Mouse (Mus musculus) MEL (cell line): Measurements from ENCODE around the gene Upk2. TPM values are rescaled to one million over a fixed set of nuclear protein-coding genes. Genes with fewer than 3 reads are reported as not detected.

ENCODE experiments used
- DNase-seq: peaks from one replicate; pipeline ENCODE4 v3.0.0; 2011; ENCODE audit warnings: low read depth, low spot score
- H3K27ac ChIP-seq: 2 replicates; pipeline ENCODE4 v1.5.1; 2012; ENCODE audit warnings: low read depth, mild to moderate bottlenecking, control low read depth, low read length, moderate library complexity; ENCODE audit not compliant: control insufficient read depth
- H3K27me3 ChIP-seq, 2 experiments: fragments of 150-350 bp in 1 of 2; sonication (generic) in 1 of 2; 2 replicates each; pipeline ENCODE4 v1.6.1; 2012; ENCODE audit warnings: low read length in 2 of 2, mild to moderate bottlenecking in 2 of 2, improper control_type of control experiment in 1 of 2, moderate library complexity in 1 of 2; ENCODE audit not compliant: insufficient read depth in 2 of 2, control insufficient read depth in 1 of 2
- H3K36me3 ChIP-seq, 2 experiments: 2 replicates each; pipeline ENCODE4 v1.6.1; 2012 to 2014; ENCODE audit warnings: low read length in 2 of 2, improper control_type of control experiment in 1 of 2, inconsistent platforms in 1 of 2, mild to moderate bottlenecking in 1 of 2; ENCODE audit not compliant: insufficient read depth in 2 of 2, control insufficient read depth in 1 of 2
- H3K4me1 ChIP-seq, 2 experiments: fragments of 150-350 bp in 1 of 2; sonication (generic) in 1 of 2; 2 replicates each; pipeline ENCODE4 v1.6.1; 2012; ENCODE audit warnings: low read length in 2 of 2, improper control_type of control experiment in 1 of 2, mild to moderate bottlenecking in 1 of 2; ENCODE audit not compliant: insufficient read depth in 2 of 2, control insufficient read depth in 1 of 2
- H3K4me3 ChIP-seq, 2 experiments: fragments of 150-350 bp in 1 of 2; sonication (generic) in 1 of 2; 2 replicates each; pipeline ENCODE4 v1.5.1; 2012; ENCODE audit warnings: low read depth in 2 of 2, low read length in 2 of 2, mild to moderate bottlenecking in 2 of 2, moderate library complexity in 2 of 2, control low read depth in 1 of 2, improper control_type of control experiment in 1 of 2; ENCODE audit not compliant: control insufficient read depth in 1 of 2, insufficient read depth in 1 of 2
- H3K79me2 ChIP-seq: 2 replicates; pipeline ENCODE4 v1.6.1; 2012; ENCODE audit warnings: mild to moderate bottlenecking, low read length, moderate library complexity; ENCODE audit not compliant: control insufficient read depth, poor library complexity, insufficient read depth
- H3K9ac ChIP-seq: 2 replicates; pipeline ENCODE4 v1.6.1; 2012; ENCODE audit warnings: low read depth, mild to moderate bottlenecking, control low read depth, low read length, moderate library complexity; ENCODE audit not compliant: control insufficient read depth, poor library complexity, severe bottlenecking
- H3K9me3 ChIP-seq: fragments of 150-350 bp; sonication (generic); replicated peaks from 2 replicates; pipeline ENCODE4 v1.6.1; 2012; ENCODE audit warnings: mild to moderate bottlenecking, low read length, improper control_type of control experiment, moderate library complexity; ENCODE audit not compliant: insufficient read depth
- BHLHE40 ChIP-seq: IDR thresholded peaks from 2 replicates; pipeline ENCODE4 v1.6.1; 2012; ENCODE audit warnings: low read depth, mild to moderate bottlenecking, inconsistent platforms, low read length, improper control_type of control experiment, borderline replicate concordance
- CHD1 ChIP-seq: IDR thresholded peaks from 2 replicates; pipeline ENCODE4 v1.6.1; 2012; ENCODE audit warnings: low read depth, mild to moderate bottlenecking, inconsistent platforms, low read length, improper control_type of control experiment
- CHD2 ChIP-seq: IDR thresholded peaks from 2 replicates; pipeline ENCODE4 v1.6.1; 2011; ENCODE audit warnings: low read length, improper control_type of control experiment
- CTCF ChIP-seq, 3 experiments: IDR thresholded peaks in 2 of 3; conservative IDR thresholded peaks in 1 of 3; 2 replicates each; pipeline ENCODE4 v1.5.1; 2011 to 2012; ENCODE audit warnings: low read length in 3 of 3, low read depth in 2 of 3, mild to moderate bottlenecking in 2 of 3, improper control_type of control experiment in 1 of 3, inconsistent platforms in 1 of 3, mixed read lengths in 1 of 3, moderate library complexity in 1 of 3; ENCODE audit not compliant: control insufficient read depth in 1 of 3, insufficient read depth in 1 of 3, poor library complexity in 1 of 3, severe bottlenecking in 1 of 3
- E2F4 ChIP-seq: IDR thresholded peaks from 2 replicates; pipeline ENCODE4 v1.6.1; 2011; ENCODE audit warnings: low read depth, low read length, improper control_type of control experiment, borderline replicate concordance
- ELF1 ChIP-seq: IDR thresholded peaks from 2 replicates; pipeline ENCODE4 v1.6.1; 2014; ENCODE audit warnings: low read depth, mild to moderate bottlenecking, inconsistent platforms, low read length, improper control_type of control experiment, moderate library complexity
- EP300 ChIP-seq, 2 experiments: IDR thresholded peaks; 2 replicates each; pipeline ENCODE4 v1.6.1; 2011; ENCODE audit warnings: improper control_type of control experiment in 2 of 2, low read length in 2 of 2, low read depth in 1 of 2, mild to moderate bottlenecking in 1 of 2
- ETS1 ChIP-seq: IDR thresholded peaks from 2 replicates; pipeline ENCODE4 v1.6.1; 2012; ENCODE audit warnings: low read depth, mild to moderate bottlenecking, inconsistent platforms, low read length, improper control_type of control experiment, moderate library complexity
- GATA1 ChIP-seq: IDR thresholded peaks from 2 replicates; pipeline ENCODE4 v1.6.1; 2011; ENCODE audit warnings: low read depth, low read length, improper control_type of control experiment
- HCFC1 ChIP-seq: IDR thresholded peaks from 2 replicates; pipeline ENCODE4 v1.6.1; 2012; ENCODE audit warnings: low read depth, mild to moderate bottlenecking, inconsistent platforms, low read length, improper control_type of control experiment, moderate library complexity
- JUND ChIP-seq: IDR thresholded peaks from 2 replicates; pipeline ENCODE4 v1.6.1; 2011; ENCODE audit warnings: low read depth, mild to moderate bottlenecking, improper control_type of control experiment, low read length
- KAT2A ChIP-seq: conservative IDR thresholded peaks from 2 replicates; pipeline ENCODE4 v1.6.1; 2012; ENCODE audit warnings: low read depth, low read length, improper control_type of control experiment, inconsistent platforms
- MAFK ChIP-seq: IDR thresholded peaks from 2 replicates; pipeline ENCODE4 v1.6.1; 2011; ENCODE audit warnings: low read depth, mild to moderate bottlenecking, low read length, improper control_type of control experiment, borderline replicate concordance
- MAZ ChIP-seq: IDR thresholded peaks from 2 replicates; pipeline ENCODE4 v1.6.1; 2012; ENCODE audit warnings: low read depth, mild to moderate bottlenecking, inconsistent platforms, low read length, improper control_type of control experiment
- MXI1 ChIP-seq: IDR thresholded peaks from 2 replicates; pipeline ENCODE4 v1.6.1; 2011; ENCODE audit warnings: mild to moderate bottlenecking, low read depth, low read length, improper control_type of control experiment
- MYB ChIP-seq: IDR thresholded peaks from 2 replicates; pipeline ENCODE4 v1.6.1; 2011; ENCODE audit warnings: mild to moderate bottlenecking, low read depth, low read length, improper control_type of control experiment
- NELFE ChIP-seq: IDR thresholded peaks from 2 replicates; pipeline ENCODE4 v1.6.1; 2011; ENCODE audit warnings: low read depth, low read length, improper control_type of control experiment
- POLR2A ChIP-seq, 2 experiments: IDR thresholded peaks; 2 replicates each; pipeline ENCODE4 v1.6.1; 2011 to 2012; ENCODE audit warnings: low read length in 2 of 2, mild to moderate bottlenecking in 2 of 2, control low read depth in 1 of 2, improper control_type of control experiment in 1 of 2, low read depth in 1 of 2, moderate library complexity in 1 of 2; ENCODE audit not compliant: control insufficient read depth in 1 of 2, insufficient read depth in 1 of 2, poor library complexity in 1 of 2
- POLR2AphosphoS2 ChIP-seq: IDR thresholded peaks from 2 replicates; pipeline ENCODE4 v1.6.1; 2011; ENCODE audit warnings: low read length, improper control_type of control experiment
- RAD21 ChIP-seq: IDR thresholded peaks from 2 replicates; pipeline ENCODE4 v1.6.1; 2011; ENCODE audit warnings: mild to moderate bottlenecking, low read depth, low read length, improper control_type of control experiment
- TAL1 ChIP-seq: IDR thresholded peaks from 2 replicates; pipeline ENCODE4 v1.6.1; 2012; ENCODE audit warnings: mild to moderate bottlenecking, inconsistent platforms, low read length, moderate library complexity, mixed read lengths
- TBP ChIP-seq: IDR thresholded peaks from 2 replicates; pipeline ENCODE4 v1.8.0; 2011; ENCODE audit warnings: low read depth, low read length, improper control_type of control experiment
- TCF12 ChIP-seq: IDR thresholded peaks from 2 replicates; pipeline ENCODE4 v1.6.1; 2014; ENCODE audit warnings: low read depth, mild to moderate bottlenecking, inconsistent platforms, low read length, improper control_type of control experiment, moderate library complexity
- USF1 ChIP-seq: IDR thresholded peaks from 2 replicates; pipeline ENCODE4 v1.6.1; 2014; ENCODE audit warnings: low read depth, mild to moderate bottlenecking, inconsistent platforms, low read length, improper control_type of control experiment, moderate library complexity
- ZC3H11A ChIP-seq: IDR thresholded peaks from 2 replicates; pipeline ENCODE4 v1.6.1; 2012; ENCODE audit warnings: low read depth, mild to moderate bottlenecking, inconsistent platforms, low read length, improper control_type of control experiment
- ZKSCAN1 ChIP-seq: IDR thresholded peaks from 2 replicates; pipeline ENCODE4 v1.6.1; 2012; ENCODE audit warnings: low read depth, mild to moderate bottlenecking, inconsistent platforms, low read length, improper control_type of control experiment, moderate library complexity
- ZMIZ1 ChIP-seq: IDR thresholded peaks from 2 replicates; pipeline ENCODE4 v1.6.1; 2012; ENCODE audit warnings: low read depth, mild to moderate bottlenecking, inconsistent platforms, low read length, improper control_type of control experiment, moderate library complexity
- ZNF384 ChIP-seq: IDR thresholded peaks from 2 replicates; pipeline ENCODE4 v1.6.1; 2012; ENCODE audit warnings: low read depth, mild to moderate bottlenecking, inconsistent platforms, low read length, improper control_type of control experiment
- polyA plus RNA-seq, 2 experiments: library from polyadenylated mRNA; stranded (reverse) in 1 of 2; unstranded in 1 of 2; fragments of >175 nt in 1 of 2; fragments of >200 nt in 1 of 2; gene quantifications; 2 replicates each; pipeline versions ENCODE4 v1.2.1 to v1.2.4; 2012; ENCODE audit warnings: low replicate concordance in 2 of 2, low read depth in 1 of 2; ENCODE audit not compliant: insufficient read length in 2 of 2, insufficient read depth in 1 of 2, missing spikeins in 1 of 2
- total RNA-seq: library from RNA; depleted of rRNA; stranded (reverse); fragments of 300-350 nt; gene quantifications from 2 replicates; pipeline ENCODE4 v1.2.3, GENCODE M21; 2012

Upk2 gene
- total and polyA plus RNA-seq, 3 experiments = not detected

DNA sequence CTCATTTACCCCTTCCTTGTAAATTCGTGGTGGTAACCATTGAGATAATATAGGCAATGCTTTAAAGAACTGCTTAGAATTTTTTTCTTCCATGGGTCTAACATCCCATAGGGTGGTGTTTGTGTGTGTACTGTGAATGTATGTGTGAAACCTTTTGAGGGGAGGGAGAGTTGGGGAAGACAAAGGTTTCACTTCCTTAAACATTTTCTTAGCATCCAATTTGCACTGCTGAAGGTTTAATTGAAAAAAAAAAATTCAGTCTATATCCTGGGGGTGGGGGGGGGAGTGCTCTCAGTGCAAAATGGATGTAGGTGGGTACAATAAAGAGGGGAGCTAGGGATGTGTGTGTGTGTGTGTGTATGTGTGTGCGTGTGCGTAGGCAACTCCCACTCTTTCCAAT lies 27.3 kb upstream of the Upk2 start:
- no peaks in the 10 kb centered on the region for H3K36me3 ChIP-seq
- no peaks in the 10 kb centered on the region for H3K27me3 ChIP-seq
- peak overlapping the region; percentile 85 to 90; a peak in 3 of 4 replicates for H3K4me3 ChIP-seq
- no peak for TF ChIP-seq E2F4
- no peak for TF ChIP-seq NELFE
- TF ChIP-seq ZMIZ1 = no peak
- no peak for TF ChIP-seq ZKSCAN1
- no peak for TF ChIP-seq MAZ
- peak; percentile 29; the same call in 1 of the 2 replicates for TF ChIP-seq ZNF384
- TF ChIP-seq BHLHE40 = no peak
- TF ChIP-seq CTCF (IDR thresholded peaks at IDR 0.05 in 2 of 3, conservative IDR thresholded peaks at IDR 0.05 in 1 of 3; ENCODE audit: control insufficient read depth in 1 of 3, insufficient read depth in 1 of 3, low read depth in 2 of 3, low read length in 3 of 3, poor library complexity in 1 of 3, severe bottlenecking in 1 of 3) = no peak
- no peak for TF ChIP-seq TCF12
- TF ChIP-seq TAL1 = no peak
- no peak for TF ChIP-seq CHD1
- TF ChIP-seq POLR2A (IDR thresholded peaks at IDR 0.05; ENCODE audit: control insufficient read depth in 1 of 2, insufficient read depth in 1 of 2, low read depth in 1 of 2, low read length in 2 of 2, poor library complexity in 1 of 2) = no peak
- no peak for TF ChIP-seq KAT2A
- TF ChIP-seq POLR2AphosphoS2 = no peak
- no peak for TF ChIP-seq HCFC1
- 0 out of 2 replicates have a peak, but pooled peaks have one; percentile 10 for TF ChIP-seq ELF1
- no peak for TF ChIP-seq TBP
- no peak overlapping the region for H3K27ac ChIP-seq
- H3K79me2 ChIP-seq = peaks cover 4% of the 10 kb centered on the region; the same call in 1 of the 2 replicates
- 0 out of 2 replicates have a peak overlapping the region, but pooled peaks have one; percentile 74 for H3K9ac ChIP-seq
- peaks cover 2 to 3% of the 10 kb centered on the region in 2 experiments; a peak in 1 of 4 replicates for H3K4me1 ChIP-seq
- no peaks in the 10 kb centered on the region for H3K9me3 ChIP-seq
- no peak for DNase-seq

DNA sequence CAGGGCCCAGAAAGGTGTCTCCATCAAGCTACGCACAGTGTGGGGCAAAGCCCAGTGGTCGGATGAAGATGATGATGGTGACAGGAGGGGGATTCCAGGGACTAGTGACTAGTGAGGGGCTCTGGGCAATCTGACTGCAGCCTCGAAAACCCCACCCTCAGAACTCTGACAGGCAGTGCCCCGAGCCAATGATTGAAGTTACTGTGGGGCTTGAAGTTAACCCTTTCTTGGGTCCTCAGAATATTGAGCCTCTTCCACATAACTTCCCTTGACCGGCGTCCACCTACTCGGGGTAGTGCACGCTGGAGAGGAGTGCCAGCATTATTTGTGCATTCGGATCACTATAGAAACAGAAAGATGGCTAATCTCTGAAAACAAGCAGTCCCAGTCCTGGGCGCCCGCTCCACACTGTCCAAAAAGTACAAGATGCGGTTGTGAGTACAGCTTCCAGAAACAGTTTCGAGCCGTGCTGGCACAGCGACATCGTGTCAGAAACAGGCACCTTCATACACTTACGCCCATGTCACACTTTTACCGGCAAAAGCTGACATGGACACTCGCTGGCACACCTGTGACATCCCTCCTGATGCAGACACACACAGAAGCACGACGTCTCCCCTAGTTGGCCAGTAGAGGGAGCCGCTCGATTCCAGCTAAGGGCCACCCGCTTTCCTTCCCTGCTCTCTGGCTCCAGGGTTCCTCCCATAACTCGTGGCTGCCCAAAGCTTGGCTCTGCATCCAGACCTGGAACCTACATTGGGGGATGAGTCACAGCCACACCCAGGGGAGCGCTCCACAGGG lies 25.1 kb upstream of the Upk2 start:
- Histone ChIP-seq H3K79me2 (peaks cover 4% of the 10 kb centered on the region; the same call in 1 of the 2 replicates), H3K9ac (peak overlapping the region; percentile 72), H3K27me3 (no peaks in the 10 kb centered on the region), H3K4me1 (peaks cover 2 to 3% of the 10 kb centered on the region in 2 experiments; a peak in 1 of 4 replicates), H3K27ac (no peak overlapping the region; the same call in 1 of the 2 replicates), H3K9me3 (no peaks in the 10 kb centered on the region), H3K4me3 (peak overlapping the region; percentile 66 to 88), H3K36me3 (no peaks in the 10 kb centered on the region)
- DNase-seq = peak; percentile 92
- TF ChIP-seq GATA1 = no peak
- no peak for TF ChIP-seq KAT2A
- no peak for TF ChIP-seq E2F4
- no peak for TF ChIP-seq EP300 (IDR thresholded peaks at IDR 0.05; ENCODE audit: low read depth in 1 of 2, low read length in 2 of 2)
- TF ChIP-seq CHD2 = peak; percentile 38; the same call in 1 of the 2 replicates
- no peak for TF ChIP-seq ZMIZ1
- TF ChIP-seq POLR2AphosphoS2 = no peak
- TF ChIP-seq RAD21 = peak; percentile 51
- no peak for TF ChIP-seq CHD1
- peak; percentile 44; the same call in 1 of the 2 replicates for TF ChIP-seq MXI1
- TF ChIP-seq ELF1 = peak; percentile 41; the same call in 1 of the 2 replicates
- no peak for TF ChIP-seq MYB
- no peak for TF ChIP-seq USF1
- TF ChIP-seq NELFE = no peak
- no peak for TF ChIP-seq BHLHE40
- TF ChIP-seq TCF12 = no peak
- TF ChIP-seq MAFK = no peak
- TF ChIP-seq POLR2A (IDR thresholded peaks at IDR 0.05; ENCODE audit: control insufficient read depth in 1 of 2, insufficient read depth in 1 of 2, low read depth in 1 of 2, low read length in 2 of 2, poor library complexity in 1 of 2) = peak in 1 of 2 experiments; percentile 27; a peak in 1 of 4 replicates
- 0 out of 2 replicates have a peak, but pooled peaks have one; percentile 30 for TF ChIP-seq ZC3H11A
- TF ChIP-seq JUND = no peak
- no peak for TF ChIP-seq ETS1
- TF ChIP-seq ZNF384 = no peak
- no peak for TF ChIP-seq MAZ
